Mouse (Mus musculus): Measurements from ENCODE around the gene Dnm3. TPM values are rescaled to one million over a fixed set of nuclear protein-coding genes. Genes with fewer than 3 reads are reported as not detected.

Gene Dnm3
- polyA plus RNA-seq, 1 experiment from 2014 or later, result 30.4 TPM

- peaks cover 6% of the 10 kb centered on the region for H3K4me1 ChIP-seq
- H3K9me3 ChIP-seq, result no peaks in the 10 kb centered on the region
- H3K27me3 ChIP-seq, result no peaks in the 10 kb centered on the region
- H3K9ac ChIP-seq (replicated peaks), result no peak overlapping the region
- no peak overlapping the region for H3K4me3 ChIP-seq
- H3K4me2 ChIP-seq (replicated peaks), result no peak overlapping the region
- no peaks in the 10 kb centered on the region for H3K36me3 ChIP-seq
- WGBS, result 43% methylated on average over 2 of the region's 2 CpGs
- no peak for ATAC-seq (replicated peaks)
- no peak overlapping the region for H3K27ac ChIP-seq (replicated peaks)
These were observed 267.3 kb downstream of the Dnm3 start for GRCm38 (mm10) chr1:162210529-162210928.

GRCm38 (mm10) chr1:162209487-162210149 lies 268.2 kb downstream of the Dnm3 start:
- Histone ChIP-seq H3K27ac (replicated peaks) (no peak overlapping the region), H3K9ac (replicated peaks) (no peak overlapping the region), H3K27me3 (no peaks in the 10 kb centered on the region), H3K9me3 (no peaks in the 10 kb centered on the region), H3K36me3 (no peaks in the 10 kb centered on the region), H3K4me3 (no peak overlapping the region), H3K4me1 (peaks cover 6% of the 10 kb centered on the region), H3K4me2 (replicated peaks) (no peak overlapping the region)
- ATAC-seq (replicated peaks), result 0 out of 2 replicates have a peak, but pooled peaks have one; percentile 19
- 14% methylated on average over 10 of the region's 10 CpGs for whole genome bisulfite sequencing

- Histone ChIP-seq H3K36me3 (no peaks in the 10 kb centered on the region), H3K9ac (replicated peaks) (no peak overlapping the region), H3K9me3 (no peaks in the 10 kb centered on the region), H3K27me3 (no peaks in the 10 kb centered on the region), H3K4me1 (peaks cover 6% of the 10 kb centered on the region), H3K4me2 (replicated peaks) (no peak overlapping the region), H3K27ac (replicated peaks) (no peak overlapping the region), H3K4me3 (no peak overlapping the region)
- 84% methylated on average over 9 of the region's 9 CpGs for WGBS
- ATAC-seq (replicated peaks), result no peak
These were observed 268.8 kb downstream of the Dnm3 start for GRCm38 (mm10) chr1:162209010-162209409.

- no peaks in the 10 kb centered on the region for H3K36me3 ChIP-seq
- H3K9me3 ChIP-seq, result no peaks in the 10 kb centered on the region
- 27% methylated on average over 7 of the region's 7 CpGs for WGBS
- ATAC-seq (replicated peaks), result no peak
- no peak overlapping the region for H3K4me3 ChIP-seq
- H3K4me1 ChIP-seq, result peaks cover 6% of the 10 kb centered on the region
- no peak overlapping the region for H3K27ac ChIP-seq (replicated peaks)
- no peak overlapping the region for H3K9ac ChIP-seq (replicated peaks)
- H3K27me3 ChIP-seq, result no peaks in the 10 kb centered on the region
- no peak overlapping the region for H3K4me2 ChIP-seq (replicated peaks)
These were observed 270.2 kb downstream of the Dnm3 start for GRCm38 (mm10) chr1:162207708-162208043.

- H3K4me3 ChIP-seq, result no peak overlapping the region
- peaks cover 6% of the 10 kb centered on the region for H3K4me1 ChIP-seq
- H3K36me3 ChIP-seq, result no peaks in the 10 kb centered on the region
- no peak overlapping the region for H3K4me2 ChIP-seq (replicated peaks)
- no peaks in the 10 kb centered on the region for H3K27me3 ChIP-seq
- WGBS, result 70% methylated on average over 12 of the region's 12 CpGs
- H3K9ac ChIP-seq (replicated peaks), result no peak overlapping the region
- no peak overlapping the region for H3K27ac ChIP-seq (replicated peaks)
- no peaks in the 10 kb centered on the region for H3K9me3 ChIP-seq
- no peak for ATAC-seq (replicated peaks)
These were observed 270.7 kb downstream of the Dnm3 start for GRCm38 (mm10) chr1:162206998-162207707.

- H3K4me1 ChIP-seq, result peaks cover 3% of the 10 kb centered on the region; the same call in 1 of the 2 replicates
- H3K27me3 ChIP-seq, result no peaks in the 10 kb centered on the region
- H3K4me3 ChIP-seq, result no peak overlapping the region
- WGBS, result 65% methylated on average over 12 of the region's 12 CpGs
- H3K27ac ChIP-seq (replicated peaks), result no peak overlapping the region
- no peaks in the 10 kb centered on the region for H3K9me3 ChIP-seq
- H3K36me3 ChIP-seq, result no peaks in the 10 kb centered on the region
- no peak for ATAC-seq (replicated peaks)
- H3K9ac ChIP-seq (replicated peaks), result no peak overlapping the region
- no peak overlapping the region for H3K4me2 ChIP-seq (replicated peaks)
These were observed 275.1 kb downstream of the Dnm3 start for GRCm38 (mm10) chr1:162202465-162203348.

GRCm38 (mm10) chr1:162200446-162200845 lies 277.4 kb downstream of the Dnm3 start:
- no peak overlapping the region for H3K4me2 ChIP-seq (replicated peaks)
- 91% methylated on average over 6 of the region's 6 CpGs for WGBS
- 0 out of 2 replicates have a peak, but pooled peaks cover 8% of the 10 kb centered on the region for H3K4me1 ChIP-seq
- H3K27ac ChIP-seq (replicated peaks), result no peak overlapping the region
- H3K4me3 ChIP-seq, result no peak overlapping the region
- no peaks in the 10 kb centered on the region for H3K9me3 ChIP-seq
- no peaks in the 10 kb centered on the region for H3K27me3 ChIP-seq
- no peak overlapping the region for H3K9ac ChIP-seq (replicated peaks)
- ATAC-seq (replicated peaks), result no peak
- H3K36me3 ChIP-seq, result no peaks in the 10 kb centered on the region

GRCm38 (mm10) chr1:162196812-162197680 lies 280.8 kb downstream of the Dnm3 start:
- Histone ChIP-seq H3K4me2 (replicated peaks) (no peak overlapping the region), H3K27me3 (no peaks in the 10 kb centered on the region), H3K9ac (replicated peaks) (no peak overlapping the region), H3K4me1 (0 out of 2 replicates have a peak, but pooled peaks cover 8% of the 10 kb centered on the region), H3K36me3 (no peaks in the 10 kb centered on the region), H3K9me3 (no peaks in the 10 kb centered on the region), H3K4me3 (no peak overlapping the region), H3K27ac (replicated peaks) (no peak overlapping the region)
- peak; percentile 41 for ATAC-seq (replicated peaks)
- 36% methylated on average over 9 of the region's 9 CpGs for WGBS

- Histone ChIP-seq H3K4me2 (replicated peaks) (no peak overlapping the region), H3K36me3 (no peaks in the 10 kb centered on the region), H3K27me3 (no peaks in the 10 kb centered on the region), H3K4me3 (no peak overlapping the region), H3K4me1 (peaks cover 18% of the 10 kb centered on the region), H3K27ac (replicated peaks) (no peak overlapping the region), H3K9me3 (no peaks in the 10 kb centered on the region), H3K9ac (replicated peaks) (no peak overlapping the region)
- 93% methylated on average over 4 of the region's 4 CpGs for WGBS
- ATAC-seq (replicated peaks), result no peak
These were observed 289.1 kb downstream of the Dnm3 start for GRCm38 (mm10) chr1:162188744-162189143.

- H3K4me2 ChIP-seq (replicated peaks), result no peak overlapping the region
- no peaks in the 10 kb centered on the region for H3K9me3 ChIP-seq
- H3K36me3 ChIP-seq, result no peaks in the 10 kb centered on the region
- H3K4me1 ChIP-seq, result peaks cover 18% of the 10 kb centered on the region
- no peak overlapping the region for H3K4me3 ChIP-seq
- H3K27ac ChIP-seq (replicated peaks), result peak overlapping the region; percentile 42
- 33% methylated on average over 8 of the region's 8 CpGs for WGBS
- H3K27me3 ChIP-seq, result no peaks in the 10 kb centered on the region
- peak; percentile 74 for ATAC-seq (replicated peaks)
- H3K9ac ChIP-seq (replicated peaks), result no peak overlapping the region
These were observed 290.3 kb downstream of the Dnm3 start for GRCm38 (mm10) chr1:162187352-162188120.
